Mouse (Mus musculus) forebrain, embryonic 10.5 days (tissue): ENCODE data around the gene Camk2g. TPM values are rescaled to one million over a fixed set of nuclear protein-coding genes. Genes with fewer than 3 reads are reported as not detected.

Source experiments
- DNase-seq: peaks from one replicate; pipeline ENCODE4 v3.0.0-alpha.2; 2017; ENCODE audit warnings: low spot score; ENCODE audit errors: extremely low spot score
- H3K27ac ChIP-seq: fragments of 300-500 bp; sonication (generic); 2 replicates; pipeline ENCODE4 v1.5.1; 2016; ENCODE audit warnings: mild to moderate bottlenecking
- H3K27me3 ChIP-seq: fragments of 300-500 bp; sonication (generic); 2 replicates; pipeline ENCODE4 v1.6.1; 2016; ENCODE audit warnings: mild to moderate bottlenecking; ENCODE audit not compliant: poor library complexity, severe bottlenecking
- H3K36me3 ChIP-seq: fragments of 300-500 bp; sonication (generic); replicated peaks from 2 replicates; pipeline ENCODE4 v1.6.1; 2016; ENCODE audit warnings: mild to moderate bottlenecking, moderate library complexity
- H3K4me1 ChIP-seq: fragments of 300-500 bp; sonication (generic); 2 replicates; pipeline ENCODE4 v1.6.1; 2016
- H3K4me3 ChIP-seq: fragments of 300-500 bp; sonication (generic); 2 replicates; pipeline ENCODE4 v1.5.1; 2016; ENCODE audit warnings: mild to moderate bottlenecking, moderate library complexity
- H3K9me3 ChIP-seq: fragments of 300-500 bp; sonication (generic); 2 replicates; pipeline ENCODE4 v1.6.1; 2016; ENCODE audit warnings: mild to moderate bottlenecking, moderate library complexity
- WGBS: fragments of 180-500 bp; shearing (Covaris S2); methylation state at CpG from one replicate; pipeline ENCODE4 v1.1.7; 2016; 5-methylcytosine and 5-hydroxymethylcytosine counted together
- polyA plus RNA-seq: library from polyadenylated mRNA; unstranded; fragments of >200 nt; fragmentation: Nextera tagmentation; extraction: Ambion mirVana; gene quantifications from 2 replicates; pipeline ENCODE4 v1.2.1, GENCODE M21; 2016

The Camk2g gene
- polyA plus RNA-seq, 1 experiment from 2014 or later, result 37.8 TPM

GRCm38 (mm10) chr14:20828524-20828923 is 34.6 kb upstream of the Camk2g start:
- DNase-seq, result no peak
- Histone ChIP-seq H3K4me3 (no peak overlapping the region), H3K27me3 (no peaks in the 10 kb centered on the region), H3K4me1 (no peaks in the 10 kb centered on the region), H3K36me3 (no peaks in the 10 kb centered on the region), H3K27ac (no peak overlapping the region), H3K9me3 (no peaks in the 10 kb centered on the region)
- 89% methylated on average over 3 of the region's 3 CpGs for WGBS

DNA sequence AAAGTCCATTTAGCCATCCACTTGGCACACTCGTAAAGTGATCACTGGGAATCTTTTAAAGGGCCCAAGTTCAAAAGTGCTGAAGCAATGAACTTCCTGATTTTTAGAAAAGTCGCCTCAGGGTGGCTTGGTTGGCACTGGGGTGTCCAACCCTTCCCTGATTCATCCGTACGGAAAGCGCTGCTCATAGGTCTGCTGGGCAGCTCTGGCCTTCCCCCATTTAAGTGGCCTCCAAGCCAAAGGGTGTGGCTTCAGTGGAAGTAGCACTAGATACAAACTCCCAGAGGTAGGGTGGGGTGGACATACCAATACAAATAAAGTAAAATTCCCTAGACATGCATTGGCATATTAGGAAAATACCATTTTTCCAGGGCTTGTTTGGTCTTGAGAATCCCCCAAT is 33.6 kb upstream of the Camk2g start:
- no peak for DNase-seq
- no peaks in the 10 kb centered on the region for H3K9me3 ChIP-seq
- H3K27me3 ChIP-seq, result no peaks in the 10 kb centered on the region
- H3K36me3 ChIP-seq, result no peaks in the 10 kb centered on the region
- H3K4me3 ChIP-seq, result no peak overlapping the region
- no peaks in the 10 kb centered on the region for H3K4me1 ChIP-seq
- WGBS, result 90% methylated on average over 5 of the region's 5 CpGs
- no peak overlapping the region for H3K27ac ChIP-seq

GRCm38 (mm10) chr14:20827061-20827460 is 33.2 kb upstream of the Camk2g start:
- no peaks in the 10 kb centered on the region for H3K4me1 ChIP-seq
- H3K4me3 ChIP-seq, result no peak overlapping the region
- H3K9me3 ChIP-seq, result no peaks in the 10 kb centered on the region
- no peak overlapping the region for H3K27ac ChIP-seq
- H3K36me3 ChIP-seq, result no peaks in the 10 kb centered on the region
- whole genome bisulfite sequencing, result 83% methylated on average over 8 of the region's 8 CpGs
- no peaks in the 10 kb centered on the region for H3K27me3 ChIP-seq
- no peak for DNase-seq

DNA sequence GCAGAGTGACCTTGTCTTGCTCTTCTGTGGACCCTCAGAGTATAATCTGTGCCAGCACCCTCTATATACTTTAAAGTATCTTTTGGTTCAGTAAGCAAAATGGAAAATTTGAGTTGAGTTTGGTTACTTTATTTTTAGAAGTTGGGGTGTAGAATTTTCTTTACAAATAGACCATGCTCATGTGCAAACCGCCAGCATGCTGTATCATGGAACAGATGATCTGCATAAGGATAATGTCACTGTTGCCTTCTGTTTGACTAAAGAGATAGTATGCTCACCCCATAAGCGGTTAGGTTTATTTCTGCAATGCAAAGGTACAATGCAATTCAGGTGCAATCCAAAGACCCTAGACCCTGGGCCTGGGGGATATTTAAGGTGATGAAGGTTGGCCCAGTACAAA is 31.6 kb upstream of the Camk2g start:
- no peak for DNase-seq
- no peak overlapping the region for H3K27ac ChIP-seq
- 91% methylated on average over 2 of the region's 2 CpGs for WGBS
- H3K27me3 ChIP-seq, result no peaks in the 10 kb centered on the region
- H3K4me3 ChIP-seq, result no peak overlapping the region
- H3K36me3 ChIP-seq, result no peaks in the 10 kb centered on the region
- H3K9me3 ChIP-seq, result no peaks in the 10 kb centered on the region
- no peaks in the 10 kb centered on the region for H3K4me1 ChIP-seq

GRCm38 (mm10) chr14:20824517-20824916 is 30.6 kb upstream of the Camk2g start:
- WGBS, result 88% methylated on average over 1 of the region's 1 CpGs
- Histone ChIP-seq H3K27ac (no peak overlapping the region), H3K4me1 (no peaks in the 10 kb centered on the region), H3K27me3 (no peaks in the 10 kb centered on the region), H3K9me3 (no peaks in the 10 kb centered on the region), H3K36me3 (no peaks in the 10 kb centered on the region), H3K4me3 (no peak overlapping the region)
- no peak for DNase-seq

DNA sequence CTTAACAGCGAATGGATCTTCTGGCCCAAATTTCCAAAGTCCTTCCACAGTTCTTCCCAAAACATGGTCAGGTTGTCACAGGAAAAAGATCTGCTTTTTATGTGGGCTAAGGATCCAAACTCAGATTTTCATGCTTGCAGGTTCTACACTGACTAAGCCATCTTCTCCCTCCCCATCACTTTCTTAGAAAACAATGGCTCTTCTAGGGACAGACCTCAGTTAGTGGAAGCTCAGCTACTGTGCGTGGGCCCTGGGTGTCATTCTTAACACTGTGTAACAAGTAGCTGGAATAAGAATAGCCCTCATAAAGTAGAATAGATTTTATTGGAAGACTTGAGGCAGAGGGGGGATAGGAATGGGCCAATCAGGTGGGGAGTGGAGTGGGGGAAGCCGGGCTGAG is 21.6 kb upstream of the Camk2g start:
- Histone ChIP-seq H3K36me3 (no peaks in the 10 kb centered on the region), H3K9me3 (no peaks in the 10 kb centered on the region), H3K27me3 (no peaks in the 10 kb centered on the region), H3K4me3 (no peak overlapping the region), H3K4me1 (no peaks in the 10 kb centered on the region), H3K27ac (no peak overlapping the region)
- 90% methylated on average over 3 of the region's 3 CpGs for WGBS
- no peak for DNase-seq

DNA sequence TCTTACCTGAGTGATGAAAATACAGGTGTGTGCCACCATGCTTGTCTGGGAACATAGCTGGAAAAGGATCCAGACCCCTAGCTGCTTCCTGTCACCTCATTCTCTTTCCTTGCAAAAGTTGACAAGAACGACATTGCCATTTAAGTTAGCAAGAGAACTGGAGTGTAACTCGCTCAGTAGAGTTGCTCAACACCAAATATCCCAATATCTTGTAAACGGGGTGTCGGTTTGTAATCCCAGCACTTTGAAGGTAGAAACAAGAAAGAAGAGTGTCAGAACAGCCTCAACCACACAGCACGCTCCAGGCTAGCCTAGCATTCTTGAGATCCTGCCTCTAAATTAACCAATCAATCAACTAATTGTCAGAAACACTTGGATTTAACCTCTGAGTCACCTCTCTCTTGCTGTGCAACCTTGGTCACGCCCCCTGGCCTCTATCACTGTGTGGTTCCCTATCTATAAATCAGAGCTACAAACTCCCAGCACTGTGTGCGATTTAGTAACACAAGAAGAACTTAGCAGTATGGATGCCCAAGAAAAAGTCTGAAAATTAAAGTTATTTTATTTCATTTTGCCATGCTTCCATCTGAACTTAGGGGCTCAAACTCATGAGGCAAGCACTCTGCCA is 18.0 kb upstream of the Camk2g start:
- Histone ChIP-seq H3K4me1 (no peaks in the 10 kb centered on the region), H3K27ac (no peak overlapping the region), H3K27me3 (no peaks in the 10 kb centered on the region), H3K36me3 (no peaks in the 10 kb centered on the region), H3K9me3 (no peaks in the 10 kb centered on the region), H3K4me3 (no peak overlapping the region)
- WGBS, result 76% methylated on average over 7 of the region's 7 CpGs
- DNase-seq, result no peak

GRCm38 (mm10) chr14:20811236-20811635 is 17.3 kb upstream of the Camk2g start:
- Histone ChIP-seq H3K4me1 (no peaks in the 10 kb centered on the region), H3K9me3 (no peaks in the 10 kb centered on the region), H3K36me3 (no peaks in the 10 kb centered on the region), H3K27me3 (no peaks in the 10 kb centered on the region), H3K27ac (no peak overlapping the region), H3K4me3 (no peak overlapping the region)
- WGBS, result 92% methylated on average over 8 of the region's 8 CpGs
- no peak for DNase-seq

DNA sequence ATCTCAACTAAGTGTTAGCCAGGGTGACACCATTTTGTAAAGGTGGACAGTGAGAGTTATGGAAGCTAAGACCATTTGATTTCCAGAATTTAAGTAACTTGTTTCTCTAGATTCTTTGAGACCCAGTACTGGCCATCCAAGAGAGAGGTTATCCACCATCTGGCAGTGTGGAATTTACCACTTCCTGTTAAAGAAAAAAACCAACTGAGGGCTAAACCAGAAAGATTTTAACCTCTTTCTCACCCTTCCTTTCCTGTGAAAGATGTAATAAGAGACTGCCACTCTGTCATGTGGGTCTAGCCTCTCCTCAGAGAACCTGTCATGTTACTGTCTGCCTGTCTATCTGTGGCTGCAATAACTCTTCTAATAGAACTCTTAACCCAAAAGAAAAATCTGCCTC is 15.9 kb upstream of the Camk2g start:
- DNase-seq, result no peak

DNA sequence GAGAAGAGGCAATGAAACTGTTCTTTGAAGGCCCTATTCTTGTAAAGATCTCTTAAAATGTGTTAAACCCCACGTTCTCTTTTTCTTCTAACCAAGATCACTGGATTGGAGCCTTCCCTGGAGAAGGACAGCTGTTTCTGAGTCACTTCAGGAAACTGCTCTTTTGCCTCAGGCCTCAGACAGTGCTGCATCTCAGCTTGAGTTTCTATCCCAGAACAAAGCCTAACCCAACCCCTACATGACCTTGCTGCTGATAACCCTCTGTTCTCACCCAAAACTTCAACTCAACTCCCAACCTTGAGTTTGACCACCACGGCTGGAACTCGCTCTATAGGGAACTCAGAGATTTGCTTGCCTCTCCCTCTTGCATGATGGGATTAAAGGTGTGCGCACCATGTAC is 15.5 kb upstream of the Camk2g start:
- Histone ChIP-seq H3K27ac (no peak overlapping the region), H3K27me3 (no peaks in the 10 kb centered on the region), H3K4me1 (0 out of 2 replicates have a peak, but pooled peaks cover 2% of the 10 kb centered on the region), H3K36me3 (no peaks in the 10 kb centered on the region), H3K9me3 (no peaks in the 10 kb centered on the region), H3K4me3 (no peak overlapping the region)
- 88% methylated on average over 4 of the region's 4 CpGs for WGBS
- DNase-seq, result no peak

More for the DNA sequence above, 15.9 kb upstream of the Camk2g start:
- Histone ChIP-seq H3K36me3 (no peaks in the 10 kb centered on the region), H3K27ac (no peak overlapping the region), H3K4me1 (0 out of 2 replicates have a peak, but pooled peaks cover 2% of the 10 kb centered on the region), H3K9me3 (no peaks in the 10 kb centered on the region), H3K4me3 (no peak overlapping the region), H3K27me3 (no peaks in the 10 kb centered on the region)

GRCm38 (mm10) chr14:20806116-20806840 is 12.4 kb upstream of the Camk2g start:
- no peak for DNase-seq
- 0 out of 2 replicates have a peak, but pooled peaks cover 8% of the 10 kb centered on the region for H3K4me1 ChIP-seq
- WGBS, result 87% methylated on average over 14 of the region's 14 CpGs

GRCm38 (mm10) chr14:20804964-20805672 is 11.2 kb upstream of the Camk2g start:
- DNase-seq, result no peak
- H3K4me1 ChIP-seq, result 0 out of 2 replicates have a peak, but pooled peaks cover 8% of the 10 kb centered on the region
- no peak overlapping the region for H3K27ac ChIP-seq
- H3K36me3 ChIP-seq, result no peaks in the 10 kb centered on the region
- no peak overlapping the region for H3K4me3 ChIP-seq
- 88% methylated on average over 9 of the region's 9 CpGs for WGBS
- no peaks in the 10 kb centered on the region for H3K9me3 ChIP-seq
- no peaks in the 10 kb centered on the region for H3K27me3 ChIP-seq

More at GRCm38 (mm10) chr14:20806116-20806840, 12.4 kb upstream of the Camk2g start:
- no peak overlapping the region for H3K27ac ChIP-seq
- H3K4me3 ChIP-seq, result no peak overlapping the region
- no peaks in the 10 kb centered on the region for H3K27me3 ChIP-seq
- H3K9me3 ChIP-seq, result no peaks in the 10 kb centered on the region
- no peaks in the 10 kb centered on the region for H3K36me3 ChIP-seq

GRCm38 (mm10) chr14:20804481-20804880 is 10.6 kb upstream of the Camk2g start:
- Histone ChIP-seq H3K4me3 (no peak overlapping the region), H3K4me1 (0 out of 2 replicates have a peak, but pooled peaks cover 8% of the 10 kb centered on the region), H3K36me3 (no peaks in the 10 kb centered on the region), H3K9me3 (no peaks in the 10 kb centered on the region), H3K27ac (no peak overlapping the region), H3K27me3 (no peaks in the 10 kb centered on the region)
- no peak for DNase-seq
- WGBS, result 82% methylated on average over 5 of the region's 5 CpGs
